Mouse (Mus musculus): ENCODE measurements around the gene Tmem135. TPM values are rescaled to one million over a fixed set of nuclear protein-coding genes. Genes with fewer than 3 reads are reported as not detected.

The Tmem135 gene
- polyA plus RNA-seq, 1 experiment, result 15.1 TPM

DNA sequence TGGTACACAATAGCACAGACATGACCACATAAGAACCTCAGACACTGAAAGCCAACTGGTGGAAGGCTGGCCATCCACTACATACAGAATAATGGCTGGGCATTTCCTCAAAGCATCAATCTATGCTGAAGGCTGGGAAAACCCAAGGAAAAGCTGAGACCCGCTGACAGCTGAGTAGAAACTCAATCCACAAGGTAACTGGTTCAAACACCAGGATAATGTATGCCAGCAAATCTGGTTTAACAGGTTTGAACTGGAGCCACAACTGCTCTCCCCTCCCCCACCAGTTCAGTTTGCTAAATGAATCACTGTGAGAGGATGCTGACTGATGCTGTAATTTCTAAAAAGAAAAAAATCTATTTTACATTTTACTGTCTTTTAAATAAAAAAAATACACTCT is 222.7 kb downstream of the Tmem135 start:
- no peak for DNase-seq (ENCODE audit: low spot score)

DNA sequence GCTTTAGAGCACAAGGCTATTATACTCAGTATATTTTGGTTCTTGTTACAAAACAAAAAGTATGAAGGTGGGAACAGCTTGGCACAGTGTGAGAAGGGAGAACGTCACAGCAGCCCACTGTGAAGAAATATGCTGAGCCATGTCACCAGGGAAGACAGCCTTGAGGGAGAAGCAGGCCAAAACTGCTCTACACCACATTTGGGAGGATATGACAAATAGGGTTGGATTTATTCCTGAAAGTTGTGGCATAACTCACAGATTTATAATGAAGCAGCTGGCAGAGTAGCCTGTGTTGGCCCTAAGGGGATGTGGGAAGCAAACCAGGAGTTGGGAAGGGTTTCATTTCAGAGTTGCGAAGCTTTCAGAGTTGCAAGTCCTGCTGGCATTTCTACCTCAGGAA is 225.4 kb downstream of the Tmem135 start:
- DNase-seq (ENCODE audit: low spot score), result no peak

DNA sequence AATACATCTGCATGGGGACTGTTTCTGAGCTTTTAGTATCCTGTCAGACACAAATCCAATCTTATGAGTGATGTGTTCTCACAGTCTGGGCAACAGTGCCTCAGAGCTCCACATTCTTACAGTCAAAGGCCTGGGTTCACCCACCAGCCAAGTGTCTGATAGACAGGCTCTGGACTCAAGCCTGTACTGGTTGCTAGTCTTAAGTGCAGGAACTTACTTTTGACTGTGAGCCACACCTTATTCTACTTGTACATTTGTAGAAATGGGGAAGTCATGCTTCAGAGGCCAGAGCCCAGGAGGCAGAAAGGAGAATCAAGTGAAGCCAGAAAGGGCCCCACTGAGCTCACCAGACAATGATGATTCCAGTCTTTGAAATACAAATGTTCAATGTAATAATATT is 226.1 kb downstream of the Tmem135 start:
- no peak for DNase-seq (ENCODE audit: low spot score)

DNA sequence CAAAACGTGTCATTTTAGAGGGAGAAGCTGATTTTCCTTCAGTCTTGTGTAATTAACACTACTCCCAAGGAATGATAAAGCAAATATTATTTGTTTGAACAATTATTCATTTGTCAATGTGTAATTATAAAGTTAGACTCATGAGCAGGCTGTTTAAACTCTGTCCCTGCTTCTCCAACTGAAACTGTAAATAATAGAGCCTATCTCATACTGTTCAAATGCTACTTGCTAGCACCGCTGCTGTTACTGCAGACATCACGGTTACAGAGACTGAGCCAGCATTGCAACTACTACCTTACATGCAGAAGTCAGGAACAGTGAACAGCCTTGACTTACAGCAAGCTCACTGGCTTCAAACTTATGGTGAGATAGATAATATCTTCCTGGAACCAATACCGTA is 229.6 kb downstream of the Tmem135 start:
- DNase-seq (ENCODE audit: low spot score), result no peak

DNA sequence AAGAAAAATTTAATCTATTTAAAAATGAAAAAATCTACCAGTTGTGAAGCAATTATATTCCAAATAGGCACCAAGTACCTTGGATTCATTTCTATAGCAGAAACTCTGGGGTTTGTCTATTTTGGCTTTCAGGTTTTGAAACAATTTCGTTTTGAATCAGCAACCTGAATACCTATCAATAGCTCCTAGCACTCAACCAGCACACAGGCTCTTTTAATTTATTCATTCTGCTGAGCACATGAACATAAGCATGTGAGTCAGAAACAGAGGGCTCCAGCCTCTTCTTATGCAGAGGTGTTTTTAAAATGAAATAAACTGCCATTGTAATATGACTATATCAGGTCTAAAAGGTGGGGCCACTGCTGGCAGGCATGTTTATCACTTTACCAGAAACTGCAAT is 231.0 kb downstream of the Tmem135 start:
- DNase-seq (ENCODE audit: low spot score), result no peak

DNA sequence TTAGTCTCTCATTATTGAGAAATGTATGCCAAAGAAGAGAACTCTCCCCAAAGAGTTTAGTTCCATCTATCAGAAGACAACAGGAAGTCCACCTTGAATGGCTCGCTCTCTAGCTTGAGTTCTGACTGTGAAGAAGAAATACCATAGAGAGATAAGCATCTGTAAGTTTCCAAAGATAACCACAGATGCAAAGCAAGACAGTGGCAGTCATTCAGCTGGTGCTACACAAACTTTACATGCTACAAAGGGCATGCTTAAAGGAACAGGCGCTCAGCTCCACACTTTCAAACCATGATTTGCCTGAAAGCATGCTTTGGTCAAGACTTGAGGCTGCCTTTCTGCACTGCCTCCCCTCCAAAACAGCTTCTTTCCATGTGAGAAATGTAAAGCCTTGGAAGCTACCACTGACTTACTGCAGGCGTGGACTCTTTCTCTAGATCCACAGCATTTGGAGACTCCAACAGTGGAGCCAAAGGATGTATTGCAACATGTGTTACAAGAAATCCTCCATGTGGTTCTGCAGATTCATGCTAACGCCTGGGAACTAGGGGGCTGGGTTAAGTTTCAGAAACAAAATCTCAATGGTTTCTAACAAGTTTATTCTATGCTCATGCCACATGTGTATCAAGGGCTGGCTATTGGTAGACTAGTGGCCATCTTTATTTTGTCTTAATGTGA is 232.1 kb downstream of the Tmem135 start:
- no peak for DNase-seq (ENCODE audit: low spot score)

DNA sequence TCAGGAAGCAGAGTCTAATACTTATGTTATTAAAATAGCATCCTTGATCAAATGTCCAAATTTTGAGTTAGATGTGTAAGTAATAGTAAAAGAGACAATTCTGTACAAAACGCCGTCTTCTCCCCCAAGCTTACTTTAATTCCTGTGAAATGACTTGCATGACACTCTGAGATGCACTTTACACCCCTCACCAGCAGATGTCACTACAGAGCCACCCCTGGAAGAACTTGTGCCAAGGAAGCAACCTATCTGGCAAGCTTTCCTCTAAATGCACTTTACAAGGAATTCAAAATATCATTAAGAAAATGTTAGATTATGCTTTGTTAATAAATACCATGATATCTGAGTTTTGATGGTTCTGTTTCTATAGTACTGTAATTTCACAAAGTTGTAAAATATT is 235.4 kb downstream of the Tmem135 start:
- peak; percentile 41 for DNase-seq (ENCODE audit: low spot score)

- no peak for DNase-seq (ENCODE audit: low spot score)
These were observed 238.5 kb downstream of the Tmem135 start for GRCm38 (mm10) chr7:89165528-89165927.

DNA sequence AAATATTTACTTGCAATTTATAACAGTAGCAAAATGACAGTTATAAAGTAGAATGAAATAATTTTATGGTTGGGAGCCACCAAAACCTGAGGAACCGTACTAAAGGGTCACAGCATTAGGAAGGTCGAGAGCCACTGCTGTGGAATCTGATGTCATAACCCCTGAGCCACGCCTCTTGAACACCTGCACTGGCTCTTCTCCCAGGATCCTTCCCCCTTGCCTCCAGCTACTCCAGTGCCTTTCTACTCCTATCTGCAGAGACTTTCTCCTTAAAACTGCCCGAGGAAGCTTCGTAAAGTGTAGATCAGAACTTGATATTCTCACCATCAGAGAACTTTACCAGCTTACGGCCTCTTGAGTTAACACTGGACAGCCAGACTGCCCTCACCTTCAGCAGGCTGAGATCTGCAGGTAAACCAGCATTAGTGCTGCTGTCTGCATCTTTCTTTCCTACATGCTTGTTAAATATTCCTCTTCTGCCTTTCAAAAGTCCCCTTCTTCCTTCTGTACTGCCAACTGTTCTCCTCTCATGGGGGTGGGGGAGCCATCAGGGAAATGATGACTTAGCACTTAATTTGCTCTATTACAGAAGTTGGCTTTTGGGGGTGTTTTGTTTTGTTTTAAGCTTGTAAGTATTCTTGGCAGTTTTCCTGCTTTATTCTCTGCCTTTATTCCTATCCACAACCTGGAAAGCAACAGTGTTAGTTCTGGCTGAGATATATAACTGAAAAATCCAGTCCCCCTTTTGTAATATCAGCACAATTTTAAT is 242.2 kb downstream of the Tmem135 start:
- DNase-seq (ENCODE audit: low spot score), result no peak

DNA sequence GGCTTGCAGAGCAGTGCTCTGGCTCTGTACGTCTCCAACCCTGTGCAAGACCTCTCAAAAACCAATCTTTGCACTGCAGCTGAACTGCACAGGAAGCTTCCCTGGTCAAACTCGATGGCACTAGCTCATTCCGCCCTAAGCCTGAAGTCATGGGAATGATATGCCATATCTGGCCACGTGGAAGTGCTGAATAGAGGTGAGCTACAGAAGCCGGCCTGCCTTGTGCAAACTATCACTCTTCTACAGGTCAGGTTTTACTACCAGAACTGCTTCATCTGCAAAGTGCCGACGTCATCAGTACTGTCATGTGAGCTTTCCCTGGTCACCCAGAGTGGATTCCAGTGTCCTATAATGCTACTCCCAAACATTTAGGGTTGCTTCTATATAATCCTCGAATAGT is 246.7 kb downstream of the Tmem135 start:
- DNase-seq (ENCODE audit: low spot score), result no peak

DNA sequence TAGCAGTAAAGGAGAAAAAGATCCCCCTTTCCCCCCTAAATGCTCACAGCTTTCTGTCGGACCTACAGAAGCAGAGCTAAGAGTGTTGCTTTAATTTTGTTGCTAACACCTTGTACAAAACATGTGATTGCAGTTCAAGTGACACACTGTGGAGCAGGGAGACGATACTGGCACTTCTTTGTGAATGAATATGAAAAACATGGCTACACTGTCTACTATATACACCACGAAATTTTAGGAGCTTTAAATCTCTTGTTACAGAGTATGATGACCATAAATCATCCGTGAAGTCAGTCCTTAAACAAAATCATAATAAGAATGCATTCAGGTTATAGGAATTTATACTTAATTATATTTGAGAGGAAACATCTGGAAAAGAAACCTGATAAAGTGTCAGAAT is 247.4 kb downstream of the Tmem135 start:
- DNase-seq (ENCODE audit: low spot score), result no peak

GRCm38 (mm10) chr7:89155741-89156140 is 248.3 kb downstream of the Tmem135 start:
- DNase-seq (ENCODE audit: low spot score), result no peak

GRCm38 (mm10) chr7:89155223-89155622 is 248.8 kb downstream of the Tmem135 start:
- no peak for DNase-seq (ENCODE audit: low spot score)

DNA sequence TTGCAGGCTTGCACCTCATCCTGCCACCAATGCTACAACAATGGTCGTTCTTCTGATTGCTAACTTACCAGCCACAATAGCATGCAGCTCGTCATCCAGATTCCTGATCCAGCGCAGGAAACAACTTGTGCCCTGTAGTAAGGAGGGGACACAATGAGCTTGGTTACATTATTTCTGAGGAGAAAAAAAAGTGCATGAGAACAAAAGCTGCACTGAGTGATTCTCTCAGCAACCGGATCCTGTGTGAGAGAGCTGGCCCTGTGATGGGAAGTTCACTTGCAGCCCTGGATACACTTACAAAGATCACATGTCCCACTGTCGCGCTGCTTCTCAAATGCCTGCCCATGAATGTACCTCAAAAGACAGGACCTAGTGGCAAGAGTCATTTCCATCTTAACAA is 252.7 kb downstream of the Tmem135 start:
- no peak for DNase-seq (ENCODE audit: low spot score)

GRCm38 (mm10) chr7:89140640-89141300 is 263.3 kb downstream of the Tmem135 start:
- no peak for DNase-seq (ENCODE audit: low spot score)

DNA sequence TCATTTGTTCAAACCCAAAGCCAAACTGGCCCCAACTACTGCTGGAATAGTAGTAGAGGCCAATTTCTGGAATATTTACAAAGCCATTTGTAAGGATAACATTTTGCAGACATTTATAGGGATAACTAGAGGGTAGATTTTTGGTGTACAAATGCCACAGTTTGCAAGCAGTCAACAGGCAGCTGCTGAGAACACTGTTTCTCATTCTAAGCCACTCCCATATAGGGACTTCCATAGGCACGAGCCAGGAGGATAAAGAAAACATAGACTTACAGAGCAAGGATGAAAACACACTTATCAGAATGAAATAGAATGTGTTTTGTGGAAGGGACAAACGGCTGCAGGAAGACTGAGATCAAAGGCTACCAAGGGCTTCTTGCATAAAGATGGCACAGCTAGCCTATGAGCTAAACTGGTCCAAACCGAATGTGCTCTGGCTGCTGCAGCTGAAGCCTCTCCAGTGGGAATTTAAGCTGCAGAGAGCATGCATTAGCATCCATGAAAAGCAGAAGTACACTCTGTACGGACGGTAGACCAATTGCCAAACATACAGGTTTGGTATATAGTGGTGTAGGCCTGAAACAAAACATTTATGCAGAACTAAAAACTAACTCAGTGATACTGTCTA is 269.0 kb downstream of the Tmem135 start:
- DNase-seq (ENCODE audit: low spot score), result no peak

GRCm38 (mm10) chr7:89126063-89126882 is 277.7 kb downstream of the Tmem135 start:
- peak; percentile 37 for DNase-seq (ENCODE audit: low spot score)

DNA sequence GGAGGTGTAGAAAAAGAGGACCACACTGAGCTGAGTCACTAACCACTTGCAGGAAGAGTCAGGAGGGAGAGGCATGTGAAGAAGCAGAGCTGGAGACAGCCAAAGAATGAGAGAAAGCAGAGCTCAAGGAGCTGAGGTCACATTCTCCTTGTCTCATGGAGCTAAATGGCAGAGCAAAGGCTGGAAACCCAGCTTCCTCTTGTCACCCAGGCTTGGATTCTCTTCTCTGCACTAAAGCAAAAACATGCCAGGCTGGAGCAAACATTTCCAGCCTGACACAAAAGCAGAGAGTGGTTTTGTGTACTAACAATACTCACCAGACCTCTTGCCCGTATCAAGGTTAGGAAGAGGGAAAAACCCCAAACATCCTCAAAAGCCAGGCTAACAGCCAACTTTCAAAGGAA is 287.8 kb downstream of the Tmem135 start:
- no peak for DNase-seq (ENCODE audit: low spot score)

- no peak for DNase-seq (ENCODE audit: low spot score)
These were observed 288.4 kb downstream of the Tmem135 start for GRCm38 (mm10) chr7:89115633-89116032.

- no peak for DNase-seq (ENCODE audit: low spot score)
These were observed 297.6 kb downstream of the Tmem135 start for GRCm38 (mm10) chr7:89106421-89106820.

- no peak for DNase-seq (ENCODE audit: low spot score)
These were observed 304.3 kb downstream of the Tmem135 start for GRCm38 (mm10) chr7:89099756-89100155.
